Mouse (Mus musculus): ENCODE data around the gene Sohlh1. TPM values are rescaled to one million over a fixed set of nuclear protein-coding genes. Genes with fewer than 3 reads are reported as not detected.

Sohlh1 gene
- total RNA-seq (2022) = not detected

GRCm38 (mm10) chr2:25847226-25847625, at the start of gene Sohlh1:
Sohlh1 (minus strand) TSS chr2:25847248.
- no peak for DNase-seq

- no peak for DNase-seq
Measured at GRCm38 (mm10) chr2:25892440-25892839, 45.4 kb upstream of the Sohlh1 start.

GRCm38 (mm10) chr2:25888144-25888543, 41.1 kb upstream of the Sohlh1 start:
- DNase-seq = no peak

GRCm38 (mm10) chr2:25887226-25887625, 40.2 kb upstream of the Sohlh1 start:
- no peak for DNase-seq

GRCm38 (mm10) chr2:25884756-25885155, 37.7 kb upstream of the Sohlh1 start:
- no peak for DNase-seq

- DNase-seq = no peak
Measured at GRCm38 (mm10) chr2:25882276-25882675, 35.2 kb upstream of the Sohlh1 start.

GRCm38 (mm10) chr2:25879061-25879460, 32.0 kb upstream of the Sohlh1 start:
- no peak for DNase-seq

- no peak for DNase-seq
Measured at GRCm38 (mm10) chr2:25878516-25878915, 31.5 kb upstream of the Sohlh1 start.

GRCm38 (mm10) chr2:25877736-25878268, 30.8 kb upstream of the Sohlh1 start:
- no peak for DNase-seq

GRCm38 (mm10) chr2:25877250-25877735, 30.2 kb upstream of the Sohlh1 start:
- DNase-seq = no peak

GRCm38 (mm10) chr2:25866656-25867055, 19.6 kb upstream of the Sohlh1 start:
- DNase-seq = peak; percentile 32

- DNase-seq = no peak
Measured at GRCm38 (mm10) chr2:25865412-25865811, 18.4 kb upstream of the Sohlh1 start.

GRCm38 (mm10) chr2:25864230-25864629, 17.2 kb upstream of the Sohlh1 start:
- no peak for DNase-seq

GRCm38 (mm10) chr2:25863337-25864131, 16.5 kb upstream of the Sohlh1 start, which contains the start of gene Kcnt1:
Kcnt1 (plus strand) TSS chr2:25863734.
- DNase-seq = no peak

GRCm38 (mm10) chr2:25862696-25863270, 15.7 kb upstream of the Sohlh1 start:
- DNase-seq = no peak

- DNase-seq = no peak
Measured at GRCm38 (mm10) chr2:25862038-25862437, 15.0 kb upstream of the Sohlh1 start.

- no peak for DNase-seq
Measured at GRCm38 (mm10) chr2:25859891-25860290, 12.8 kb upstream of the Sohlh1 start.

- DNase-seq = no peak
Measured at GRCm38 (mm10) chr2:25853998-25854397, 7.0 kb upstream of the Sohlh1 start.

GRCm38 (mm10) chr2:25852626-25853025, 5.6 kb upstream of the Sohlh1 start:
- no peak for DNase-seq

GRCm38 (mm10) chr2:25850330-25850729, 3.3 kb upstream of the Sohlh1 start:
- DNase-seq = no peak

- no peak for DNase-seq
Measured at GRCm38 (mm10) chr2:25846516-25846915, 532 bp downstream of the Sohlh1 start.

- DNase-seq = no peak
Measured at GRCm38 (mm10) chr2:25844097-25844496, 3.0 kb downstream of the Sohlh1 start.

GRCm38 (mm10) chr2:25842758-25843157, 4.3 kb downstream of the Sohlh1 start:
- no peak for DNase-seq

- no peak for DNase-seq
Measured at GRCm38 (mm10) chr2:25842161-25842560, 4.9 kb downstream of the Sohlh1 start.

All from adrenal gland, adult 8-10 months (tissue).